Mouse (Mus musculus): ENCODE data around the gene Arl1. TPM values are rescaled to one million over a fixed set of nuclear protein-coding genes. Genes with fewer than 3 reads are reported as not detected.
"Not testable (repeated sequence)": the region's sequence is repeated elsewhere in the genome, so short reads cannot be mapped to it uniquely, and the experiment has no call there.

The Arl1 gene
- polyA plus RNA-seq, 1 experiment, result 33.6 TPM

DNA sequence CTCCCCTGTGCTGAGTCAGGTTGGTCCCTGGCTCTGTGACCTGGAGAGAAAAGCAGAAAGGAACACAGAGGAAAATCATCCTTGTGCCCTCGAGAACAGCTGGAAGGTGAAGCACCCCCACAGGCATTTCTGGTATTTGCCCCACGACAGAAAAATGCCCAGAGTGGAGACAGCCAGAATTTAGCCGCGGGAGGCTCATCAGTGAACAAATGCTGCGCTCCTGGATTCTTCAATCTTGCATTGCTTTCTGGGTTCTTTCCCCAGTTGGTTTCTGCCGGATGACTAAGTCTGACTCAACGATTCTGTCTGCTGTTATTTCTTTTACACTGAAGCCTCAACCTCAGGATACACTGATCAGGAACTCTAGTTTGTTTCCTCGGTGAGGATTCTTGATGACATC lies 2.5 kb upstream of the Arl1 start:
- no peak for TF ChIP-seq CTCF (conservative IDR thresholded peaks at IDR 0.05; ENCODE audit: insufficient read depth, insufficient read length, low read depth, low read length)
- TF ChIP-seq POLR2A (IDR thresholded peaks at IDR 0.05; ENCODE audit: low read depth, low read length), result no peak
- no peak overlapping the region for H3K27ac ChIP-seq (ENCODE audit: insufficient read depth, low read depth, low read length)
- no peak overlapping the region for H3K4me3 ChIP-seq (ENCODE audit: insufficient read depth, low read depth, low read length)
- 69% methylated on average over 8 of the region's 8 CpGs for WGBS
- no peaks in the 10 kb centered on the region for H3K36me3 ChIP-seq (ENCODE audit: control insufficient read depth, insufficient read depth, low read length)
- no peaks in the 10 kb centered on the region for H3K27me3 ChIP-seq (replicated peaks; ENCODE audit: control insufficient read depth, insufficient read depth, low read length)
- H3K4me1 ChIP-seq (ENCODE audit: control insufficient read depth, insufficient read depth, low read length), result peaks cover 4% of the 10 kb centered on the region
- no peak for DNase-seq

DNA sequence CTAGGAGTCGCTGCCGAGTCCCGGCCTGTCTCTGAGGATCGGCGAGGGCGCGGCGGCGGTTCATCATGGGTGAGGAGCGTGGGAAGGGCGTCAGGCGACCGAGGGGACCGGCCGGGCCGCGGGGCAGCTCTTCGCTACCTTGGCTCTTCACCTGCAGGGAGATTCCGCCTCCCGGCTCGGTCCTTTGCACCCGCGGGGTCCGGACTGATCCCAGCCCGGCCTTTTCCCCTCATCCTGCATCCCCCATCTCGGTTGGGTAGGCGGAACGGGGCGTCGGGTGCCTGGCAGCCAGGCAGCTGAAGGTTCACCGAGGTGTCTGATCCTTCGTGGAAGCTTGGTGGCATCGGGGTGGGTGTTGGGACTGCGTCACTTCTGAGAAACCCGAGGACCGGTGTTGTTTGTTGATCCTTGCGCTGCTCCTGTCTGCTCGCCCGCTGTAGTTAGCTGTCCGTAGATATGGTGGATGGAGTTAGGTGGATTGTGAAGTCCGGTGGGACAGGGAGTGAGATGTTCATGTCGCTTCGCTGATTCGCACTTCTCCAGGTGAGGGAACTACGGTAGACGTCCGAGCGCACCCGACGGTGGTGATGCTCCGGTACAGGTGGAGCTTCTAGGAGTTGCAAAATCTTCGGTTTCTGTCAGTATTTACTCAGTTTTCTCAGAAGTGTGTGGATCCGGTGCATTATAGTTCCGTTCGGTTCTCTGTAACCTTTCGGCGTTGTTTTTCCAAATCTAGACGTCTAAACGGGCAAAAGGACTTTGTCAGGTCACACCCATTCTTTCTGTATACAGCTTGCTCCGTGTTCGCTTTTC lies 1.0 kb downstream of the Arl1 start:
- Histone ChIP-seq H3K4me1 (ENCODE audit: control insufficient read depth, insufficient read depth, low read length) (peaks cover 4% of the 10 kb centered on the region), H3K27ac (ENCODE audit: insufficient read depth, low read depth, low read length) (peak overlapping the region; percentile 67), H3K36me3 (ENCODE audit: control insufficient read depth, insufficient read depth, low read length) (no peaks in the 10 kb centered on the region), H3K27me3 (replicated peaks; ENCODE audit: control insufficient read depth, insufficient read depth, low read length) (no peaks in the 10 kb centered on the region), H3K4me3 (ENCODE audit: insufficient read depth, low read depth, low read length) (peak overlapping the region; percentile 85)
- DNase-seq, result peak; percentile 45
- TF ChIP-seq CTCF (conservative IDR thresholded peaks at IDR 0.05; ENCODE audit: insufficient read depth, insufficient read length, low read depth, low read length) (no peak), POLR2A (IDR thresholded peaks at IDR 0.05; ENCODE audit: low read depth, low read length) (no peak)
- WGBS, result under 1% methylated on average over 61 of the region's 61 CpGs

DNA sequence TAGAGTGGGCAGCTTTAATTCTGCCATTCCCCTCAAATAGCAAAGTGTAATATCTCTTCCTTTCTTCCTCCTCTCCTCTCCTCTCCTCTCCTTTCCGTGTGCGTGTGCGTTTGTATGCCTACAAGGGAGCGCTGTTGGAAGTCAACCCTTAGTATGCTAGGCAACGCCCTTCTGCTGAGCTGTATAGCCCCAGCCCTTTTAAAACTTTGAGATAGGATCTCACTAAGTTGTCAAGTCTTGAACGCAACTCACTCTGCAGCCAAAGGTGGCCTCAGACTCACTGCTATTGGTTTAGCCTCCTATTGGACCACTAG lies 1.6 kb downstream of the Arl1 start:
- 6% methylated on average over 6 of the region's 6 CpGs for WGBS

DNA sequence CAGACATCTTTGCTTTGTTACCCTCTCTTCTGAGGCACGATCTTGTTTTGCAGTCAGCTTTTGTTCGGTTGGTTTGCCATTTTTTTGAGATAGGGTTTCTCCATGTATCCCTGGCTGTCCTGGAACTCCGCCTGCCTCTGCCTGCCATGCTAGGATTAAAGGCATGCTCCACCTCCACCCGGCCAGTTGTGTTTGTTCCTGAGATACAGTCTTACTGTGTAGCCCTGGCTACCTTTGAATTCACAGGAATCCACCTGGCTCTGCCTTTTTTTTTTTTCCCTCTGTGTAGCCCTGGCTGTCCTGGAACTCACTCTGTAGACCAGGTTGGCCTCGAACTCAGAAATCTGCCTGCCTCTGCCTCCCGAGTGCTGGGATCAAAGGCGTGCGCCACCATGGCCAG lies 8.4 kb downstream of the Arl1 start:
- 97% methylated on average over 8 of the region's 8 CpGs for WGBS
- H3K27me3 ChIP-seq (replicated peaks; ENCODE audit: control insufficient read depth, insufficient read depth, low read length); H3K36me3 ChIP-seq (ENCODE audit: control insufficient read depth, insufficient read depth, low read length); H3K4me3 ChIP-seq (ENCODE audit: insufficient read depth, low read depth, low read length); DNase-seq; H3K4me1 ChIP-seq (ENCODE audit: control insufficient read depth, insufficient read depth, low read length); H3K27ac ChIP-seq (ENCODE audit: insufficient read depth, low read depth, low read length): not testable (repeated sequence)

More for the DNA sequence above, 1.6 kb downstream of the Arl1 start:
- no peak for DNase-seq
- H3K36me3 ChIP-seq (ENCODE audit: control insufficient read depth, insufficient read depth, low read length), result no peaks in the 10 kb centered on the region; the same call in 1 of the 2 replicates
- no peaks in the 10 kb centered on the region for H3K27me3 ChIP-seq (replicated peaks; ENCODE audit: control insufficient read depth, insufficient read depth, low read length)
- H3K4me1 ChIP-seq (ENCODE audit: control insufficient read depth, insufficient read depth, low read length), result peaks cover 4% of the 10 kb centered on the region
- no peak overlapping the region for H3K27ac ChIP-seq (ENCODE audit: insufficient read depth, low read depth, low read length)
- TF ChIP-seq CTCF (conservative IDR thresholded peaks at IDR 0.05; ENCODE audit: insufficient read depth, insufficient read length, low read depth, low read length) (no peak), POLR2A (IDR thresholded peaks at IDR 0.05; ENCODE audit: low read depth, low read length) (no peak)
- peak overlapping the region; percentile 85 for H3K4me3 ChIP-seq (ENCODE audit: insufficient read depth, low read depth, low read length)

DNA sequence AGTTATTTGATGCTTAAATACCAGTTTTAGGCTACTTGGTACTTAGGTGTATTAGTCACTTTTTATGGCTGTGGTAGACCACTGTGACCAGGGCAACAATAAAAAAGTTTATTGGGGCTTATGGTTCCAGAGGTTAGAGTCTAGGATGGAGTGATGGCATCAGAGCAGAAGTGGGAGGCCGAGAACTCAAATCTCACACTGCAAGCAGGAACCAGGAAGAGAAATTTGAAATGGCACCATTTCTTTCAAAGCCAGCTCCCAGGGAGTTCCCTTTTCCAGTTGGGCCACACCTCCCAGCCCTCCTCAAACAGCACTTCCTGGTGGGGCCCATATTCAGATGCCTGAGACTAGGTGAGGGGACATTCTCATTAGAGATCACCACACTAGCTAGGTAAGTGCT lies 9.2 kb downstream of the Arl1 start:
- TF ChIP-seq POLR2A (IDR thresholded peaks at IDR 0.05; ENCODE audit: low read depth, low read length) (no peak), CTCF (conservative IDR thresholded peaks at IDR 0.05; ENCODE audit: insufficient read depth, insufficient read length, low read depth, low read length) (no peak)
- peaks cover 8% of the 10 kb centered on the region for H3K36me3 ChIP-seq (ENCODE audit: control insufficient read depth, insufficient read depth, low read length)
- no peak for DNase-seq
- no peaks in the 10 kb centered on the region for H3K27me3 ChIP-seq (replicated peaks; ENCODE audit: control insufficient read depth, insufficient read depth, low read length)
- no peaks in the 10 kb centered on the region for H3K4me1 ChIP-seq (ENCODE audit: control insufficient read depth, insufficient read depth, low read length)
- WGBS, result 93% methylated on average over 1 of the region's 1 CpGs
- no peak overlapping the region for H3K4me3 ChIP-seq (ENCODE audit: insufficient read depth, low read depth, low read length)
- H3K27ac ChIP-seq (ENCODE audit: insufficient read depth, low read depth, low read length), result no peak overlapping the region

DNA sequence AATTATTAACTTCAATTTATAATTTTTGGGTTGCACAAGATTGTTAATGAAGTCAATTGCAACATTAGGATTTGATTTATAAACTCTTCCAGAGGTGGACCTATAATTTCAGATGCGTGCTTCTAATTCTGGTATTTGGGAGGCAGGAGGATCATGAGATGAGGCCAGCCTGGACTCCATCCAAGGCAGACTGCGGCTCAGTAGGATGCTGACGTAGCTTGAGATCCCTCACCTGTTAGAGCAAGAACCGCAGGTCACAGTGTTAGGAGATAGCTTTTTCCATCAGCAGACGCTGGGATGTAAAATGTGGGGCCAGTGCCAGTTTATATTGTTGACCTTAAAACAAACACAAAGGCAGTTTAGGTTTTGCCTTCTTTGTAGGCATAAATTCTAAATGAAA lies 10.1 kb downstream of the Arl1 start:
- peaks cover 9% of the 10 kb centered on the region for H3K36me3 ChIP-seq (ENCODE audit: control insufficient read depth, insufficient read depth, low read length)
- no peak overlapping the region for H3K4me3 ChIP-seq (ENCODE audit: insufficient read depth, low read depth, low read length)
- TF ChIP-seq CTCF (conservative IDR thresholded peaks at IDR 0.05; ENCODE audit: insufficient read depth, insufficient read length, low read depth, low read length) (no peak), POLR2A (IDR thresholded peaks at IDR 0.05; ENCODE audit: low read depth, low read length) (no peak)
- no peaks in the 10 kb centered on the region for H3K4me1 ChIP-seq (ENCODE audit: control insufficient read depth, insufficient read depth, low read length)
- 86% methylated on average over 5 of the region's 5 CpGs for WGBS
- no peak overlapping the region for H3K27ac ChIP-seq (ENCODE audit: insufficient read depth, low read depth, low read length)
- no peaks in the 10 kb centered on the region for H3K27me3 ChIP-seq (replicated peaks; ENCODE audit: control insufficient read depth, insufficient read depth, low read length)
- DNase-seq, result no peak

DNA sequence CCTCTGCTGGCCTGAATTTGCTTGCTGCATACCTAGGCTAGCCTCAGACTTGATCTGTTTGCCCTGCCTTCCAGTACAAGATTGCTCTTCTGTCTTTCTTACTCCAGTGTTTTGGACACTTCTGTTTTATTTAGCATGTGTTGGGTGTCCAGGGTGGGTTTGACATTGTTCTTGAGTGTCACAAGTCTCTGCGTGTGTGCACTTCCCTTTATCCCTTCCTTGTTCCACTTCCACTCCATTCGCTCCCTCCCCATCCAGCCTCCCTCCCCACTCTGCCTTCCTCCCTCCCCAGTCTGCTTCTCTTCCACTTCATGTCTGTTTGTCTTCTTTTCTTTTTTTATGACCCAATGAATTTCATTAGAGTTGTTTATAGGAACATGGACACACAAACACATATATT lies 10.8 kb downstream of the Arl1 start:
- no peaks in the 10 kb centered on the region for H3K27me3 ChIP-seq (replicated peaks; ENCODE audit: control insufficient read depth, insufficient read depth, low read length)
- no peak overlapping the region for H3K4me3 ChIP-seq (ENCODE audit: insufficient read depth, low read depth, low read length)
- 88% methylated on average over 2 of the region's 2 CpGs for WGBS
- H3K27ac ChIP-seq (ENCODE audit: insufficient read depth, low read depth, low read length), result no peak overlapping the region
- DNase-seq, result no peak
- TF ChIP-seq POLR2A (IDR thresholded peaks at IDR 0.05; ENCODE audit: low read depth, low read length) (no peak), CTCF (conservative IDR thresholded peaks at IDR 0.05; ENCODE audit: insufficient read depth, insufficient read length, low read depth, low read length) (no peak)
- H3K4me1 ChIP-seq (ENCODE audit: control insufficient read depth, insufficient read depth, low read length), result no peaks in the 10 kb centered on the region
- peaks cover 9% of the 10 kb centered on the region for H3K36me3 ChIP-seq (ENCODE audit: control insufficient read depth, insufficient read depth, low read length)

Measured in kidney, adult 2 months (tissue).